Mouse (Mus musculus) ES-E14 (cell line): ENCODE measurements around the gene Rasa3. TPM values are rescaled to one million over a fixed set of nuclear protein-coding genes. Genes with fewer than 3 reads are reported as not detected.

Experiments
- DNase-seq: peaks from one replicate; pipeline ENCODE4 v3.0.0-alpha.2; 2013; ENCODE audit warnings: low read depth, low spot score
- H3K27ac ChIP-seq: 2 replicates; pipeline ENCODE4 v1.5.1; 2012; ENCODE audit warnings: low read depth, mild to moderate bottlenecking, low read length, moderate library complexity, mixed read lengths; ENCODE audit not compliant: poor library complexity, insufficient read depth, severe bottlenecking
- H3K36me3 ChIP-seq: 2 replicates; pipeline ENCODE4 v1.6.1; 2012; ENCODE audit warnings: mild to moderate bottlenecking, low read length, moderate library complexity, mixed read lengths; ENCODE audit not compliant: control insufficient read depth, poor library complexity, insufficient read depth, severe bottlenecking
- H3K4me1 ChIP-seq, 2 experiments: fragments of 150-350 bp in 1 of 2; sonication (generic) in 1 of 2; 2 replicates each; pipeline ENCODE4 v1.6.1; 2012; ENCODE audit warnings: low read length in 2 of 2, mild to moderate bottlenecking in 1 of 2, mixed read lengths in 1 of 2; ENCODE audit not compliant: control insufficient read depth in 2 of 2, insufficient read depth in 2 of 2, poor library complexity in 1 of 2
- H3K4me3 ChIP-seq, 2 experiments: fragments of 150-350 bp in 1 of 2; sonication (generic) in 1 of 2; 2 replicates each; pipeline ENCODE4 v1.5.1; 2012; ENCODE audit warnings: low read length in 2 of 2, low read depth in 1 of 2, mild to moderate bottlenecking in 1 of 2, mixed read lengths in 1 of 2; ENCODE audit not compliant: insufficient read depth in 1 of 2, poor library complexity in 1 of 2, severe bottlenecking in 1 of 2
- H3K9ac ChIP-seq: 2 replicates; pipeline ENCODE4 v1.6.1; 2012; ENCODE audit warnings: low read depth, mild to moderate bottlenecking, low read length, mixed read lengths; ENCODE audit not compliant: poor library complexity, insufficient read depth, severe bottlenecking
- H3K9me3 ChIP-seq: fragments of 150-350 bp; sonication (generic); 2 replicates; pipeline ENCODE4 v1.6.1; 2012; ENCODE audit warnings: low read depth, mild to moderate bottlenecking, low read length; ENCODE audit not compliant: control insufficient read depth, insufficient read depth
- CHD2 ChIP-seq: IDR thresholded peaks from 2 replicates; pipeline ENCODE4 v1.6.1; 2014; ENCODE audit warnings: mild to moderate bottlenecking, low read depth, low read length, inconsistent platforms
- HCFC1 ChIP-seq: IDR thresholded peaks from 2 replicates; pipeline ENCODE4 v1.6.1; 2012; ENCODE audit warnings: low read length, inconsistent platforms, borderline replicate concordance; ENCODE audit not compliant: insufficient read depth
- MAFK ChIP-seq: IDR thresholded peaks from 2 replicates; pipeline ENCODE4 v1.6.1; 2014; ENCODE audit warnings: mild to moderate bottlenecking, low read depth, low read length, inconsistent platforms; ENCODE audit not compliant: insufficient read depth
- ZC3H11A ChIP-seq: IDR thresholded peaks from 2 replicates; pipeline ENCODE4 v1.6.1; 2012; ENCODE audit warnings: low read depth, mild to moderate bottlenecking, inconsistent platforms, low read length, borderline replicate concordance
- ZNF384 ChIP-seq: IDR thresholded peaks from 2 replicates; pipeline ENCODE4 v1.6.1; 2012; ENCODE audit warnings: low read depth, low read length, inconsistent platforms
- in situ Hi-C, 2 experiments: fragments of 600-800 bp; cut with MboI; formaldehyde crosslinking; loops; one replicate each; pipeline ENCODE4 v1.15.1; 2025; ENCODE audit warnings: low sequenced_read_pairs in 2 of 2, inconsistent platforms in 1 of 2; ENCODE audit not compliant: unreplicated experiment in 2 of 2
- total RNA-seq: library from RNA; depleted of rRNA; stranded (reverse); fragments of 300-350 nt; gene quantifications from 2 replicates; pipeline ENCODE4 v1.2.3, GENCODE M21; 2012

The Rasa3 gene
- total RNA-seq, 1 experiment = 14.4 TPM

DNA sequence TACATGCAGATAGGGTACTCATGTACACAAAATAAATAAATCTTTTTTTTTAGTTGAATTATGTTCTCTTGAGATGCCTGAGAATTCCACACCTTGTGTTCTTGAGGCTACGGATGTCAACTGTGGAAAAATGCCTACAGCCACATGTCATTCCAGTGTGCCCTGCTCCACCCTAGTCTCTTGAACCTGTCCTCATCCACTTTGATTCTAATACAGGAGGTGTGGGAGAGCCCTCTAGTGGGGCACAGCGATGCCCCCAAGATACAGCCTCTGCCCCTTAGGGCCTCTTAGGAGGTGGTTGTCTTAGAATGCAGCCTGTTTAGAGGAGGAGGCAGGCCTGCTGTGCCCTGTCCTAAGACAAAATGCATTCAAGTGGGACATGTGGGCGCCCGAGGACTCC lies 10.5 kb upstream of the Rasa3 start:
- Histone ChIP-seq H3K9me3 (no peaks in the 10 kb centered on the region), H3K4me3 (no peak overlapping the region), H3K9ac (no peak overlapping the region), H3K27ac (no peak overlapping the region), H3K36me3 (no peaks in the 10 kb centered on the region), H3K4me1 (no peaks in the 10 kb centered on the region)
- TF ChIP-seq HCFC1 = no peak
- TF ChIP-seq ZNF384 = no peak
- TF ChIP-seq MAFK = no peak
- TF ChIP-seq ZC3H11A = no peak
- no peak for TF ChIP-seq CHD2
- no peak for DNase-seq
- in situ Hi-C loops = no loop called here

DNA sequence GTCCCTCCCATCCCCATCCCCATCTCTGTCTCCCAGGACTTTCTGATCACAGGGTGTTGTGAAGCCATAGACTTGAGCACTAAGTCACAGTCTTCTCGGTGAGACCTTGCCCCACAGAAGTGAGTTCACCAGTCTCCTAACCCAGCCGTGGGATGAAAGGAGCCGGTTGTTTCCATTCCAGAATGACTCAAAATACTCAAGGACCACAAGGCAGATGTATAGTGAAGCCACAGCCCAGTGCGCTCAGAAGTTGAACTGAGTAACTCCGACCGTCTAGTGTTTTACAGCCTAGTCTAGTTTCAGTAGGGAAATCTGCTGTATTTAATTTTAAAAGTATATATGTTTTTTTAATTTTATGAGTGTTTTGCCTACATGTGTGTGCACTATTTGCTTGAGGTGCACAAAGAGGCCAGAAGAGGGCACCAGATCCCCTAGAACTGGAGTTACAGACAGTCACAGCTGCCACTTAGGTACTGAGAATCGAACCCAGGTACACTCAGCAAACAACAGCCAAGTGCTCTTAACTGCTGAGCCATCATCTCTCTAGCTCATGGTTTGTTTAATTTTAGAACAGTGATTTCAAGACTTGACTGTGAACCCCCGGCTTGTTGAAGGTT lies 9.8 kb upstream of the Rasa3 start:
- in situ Hi-C loops = no loop called here
- TF ChIP-seq CHD2 (no peak), MAFK (no peak), HCFC1 (no peak), ZC3H11A (no peak), ZNF384 (no peak)

DNA sequence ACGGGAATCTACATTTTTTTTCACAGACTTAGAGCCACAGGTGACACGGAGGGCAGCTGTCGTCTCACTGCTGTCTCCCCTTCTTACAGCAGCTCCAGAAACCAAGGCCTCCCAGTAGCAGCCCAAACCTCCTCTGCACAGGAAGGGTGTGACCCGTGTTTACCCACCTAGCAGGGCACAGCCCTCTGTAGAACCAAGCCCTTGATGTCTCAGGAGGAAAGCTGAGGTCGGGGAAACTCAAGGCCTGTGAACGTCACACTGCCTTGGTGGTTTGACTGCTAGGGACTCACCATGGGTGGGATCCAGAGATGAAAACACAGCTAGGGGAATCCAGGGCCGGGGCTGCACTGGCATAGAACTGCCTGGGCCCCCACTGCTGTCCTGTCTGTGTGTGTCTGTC lies 9.0 kb upstream of the Rasa3 start:
- no peak overlapping the region for H3K4me3 ChIP-seq
- H3K9me3 ChIP-seq = no peaks in the 10 kb centered on the region
- DNase-seq = no peak
- in situ Hi-C loops = no loop called here
- no peaks in the 10 kb centered on the region for H3K4me1 ChIP-seq
- TF ChIP-seq HCFC1 = no peak
- TF ChIP-seq CHD2 = no peak
- no peak for TF ChIP-seq ZNF384
- TF ChIP-seq ZC3H11A = no peak
- no peak for TF ChIP-seq MAFK
- no peak overlapping the region for H3K27ac ChIP-seq
- H3K9ac ChIP-seq = no peak overlapping the region
- H3K36me3 ChIP-seq = no peaks in the 10 kb centered on the region

More for the DNA sequence above, 9.8 kb upstream of the Rasa3 start:
- DNase-seq = no peak
- H3K4me1 ChIP-seq = no peaks in the 10 kb centered on the region
- H3K9me3 ChIP-seq = no peaks in the 10 kb centered on the region
- H3K36me3 ChIP-seq = no peaks in the 10 kb centered on the region
- no peak overlapping the region for H3K4me3 ChIP-seq
- no peak overlapping the region for H3K27ac ChIP-seq
- H3K9ac ChIP-seq = no peak overlapping the region

DNA sequence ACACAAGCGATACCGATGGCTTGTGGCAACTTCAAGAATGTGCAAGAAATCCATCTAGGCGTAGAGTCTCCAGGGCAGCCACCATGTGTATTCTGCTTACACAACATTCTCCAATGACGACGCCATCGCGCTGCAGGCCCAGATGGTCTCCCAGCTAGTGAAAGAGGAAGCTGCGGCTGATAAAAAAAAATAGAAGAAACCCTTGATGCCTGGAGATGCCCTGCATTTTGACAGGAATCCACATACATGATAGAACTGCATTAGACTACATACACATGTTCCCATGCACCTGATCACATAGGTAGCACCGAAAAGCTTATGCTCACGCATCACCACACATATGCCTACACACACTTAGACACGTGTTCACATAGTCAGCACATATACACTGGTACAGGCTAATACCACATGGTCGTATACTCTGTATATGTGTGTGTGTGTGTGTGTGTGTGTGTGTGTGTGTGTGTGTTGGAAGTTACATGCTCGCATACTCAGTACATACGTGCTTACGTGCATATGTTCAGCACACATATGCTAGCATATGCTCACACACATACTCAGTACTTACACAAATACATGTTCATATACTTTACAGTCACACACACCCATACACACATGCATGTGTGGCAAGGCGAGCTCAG lies 8.4 kb upstream of the Rasa3 start:
- no peaks in the 10 kb centered on the region for H3K36me3 ChIP-seq
- in situ Hi-C loops = no loop called here
- TF ChIP-seq HCFC1 = no peak
- TF ChIP-seq ZC3H11A = no peak
- no peak for TF ChIP-seq CHD2
- no peak for TF ChIP-seq MAFK
- TF ChIP-seq ZNF384 = no peak
- H3K9ac ChIP-seq = no peak overlapping the region
- no peaks in the 10 kb centered on the region for H3K9me3 ChIP-seq
- H3K27ac ChIP-seq = no peak overlapping the region
- H3K4me3 ChIP-seq = no peak overlapping the region
- H3K4me1 ChIP-seq = no peaks in the 10 kb centered on the region
- DNase-seq = no peak

DNA sequence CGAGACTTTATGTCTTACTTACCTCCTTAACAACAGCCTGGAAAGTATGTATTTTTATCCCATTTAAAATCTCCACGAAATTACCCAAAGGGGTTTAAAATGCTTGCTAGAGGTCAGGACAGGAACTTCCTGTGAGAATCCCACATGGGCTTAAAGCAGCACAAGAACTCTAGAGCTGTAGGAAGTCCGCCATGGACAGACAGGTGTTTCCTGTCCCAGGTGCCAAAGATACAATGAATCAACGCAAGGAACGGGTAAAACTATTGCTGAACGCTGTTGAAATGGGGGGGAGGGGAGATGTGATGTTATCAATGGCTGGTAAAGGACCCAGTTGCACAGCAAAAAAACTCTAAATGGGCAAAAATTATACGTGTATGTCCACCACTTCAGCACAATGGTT lies 6.7 kb upstream of the Rasa3 start:
- Histone ChIP-seq H3K4me3 (no peak overlapping the region), H3K27ac (no peak overlapping the region), H3K36me3 (no peaks in the 10 kb centered on the region), H3K4me1 (no peaks in the 10 kb centered on the region), H3K9me3 (no peaks in the 10 kb centered on the region), H3K9ac (no peak overlapping the region)
- TF ChIP-seq ZC3H11A = no peak
- no peak for TF ChIP-seq CHD2
- TF ChIP-seq MAFK = no peak
- no peak for TF ChIP-seq HCFC1
- no peak for TF ChIP-seq ZNF384
- in situ Hi-C loops = no loop called here
- no peak for DNase-seq
